Mouse (Mus musculus): ENCODE measurements at regions not wholly inside any gene's neighbourhood (a gene's known extent, or its start where the extent isn't known, plus 50 kb on each side); places are given as distances from the start of the nearest gene placed in this dataset.

- no peak for ATAC-seq (ENCODE audit: insufficient number of reproducible peaks, insufficient read depth, low FRiP score, low TSS enrichment, low read depth)
- Histone ChIP-seq H3K36me3 (no peaks in the 10 kb centered on the region), H3K9ac (no peak overlapping the region), H3K27me3 (no peaks in the 10 kb centered on the region), H3K4me3 (no peak overlapping the region), H3K4me1 (no peaks in the 10 kb centered on the region), H3K9me3 (no peaks in the 10 kb centered on the region), H3K4me2 (no peak overlapping the region), H3K27ac (no peak overlapping the region)
- 80% methylated on average over 15 of the region's 15 CpGs for WGBS
Observed at GRCm38 (mm10) chr4:140301661-140302060, 55.1 kb upstream of the Igsf21 start.

- Histone ChIP-seq H3K27ac (no peak overlapping the region), H3K4me3 (no peak overlapping the region), H3K36me3 (no peaks in the 10 kb centered on the region), H3K4me1 (no peaks in the 10 kb centered on the region), H3K27me3 (no peaks in the 10 kb centered on the region), H3K9me3 (no peaks in the 10 kb centered on the region), H3K4me2 (no peak overlapping the region), H3K9ac (no peak overlapping the region)
- no peak for ATAC-seq (ENCODE audit: insufficient number of reproducible peaks, insufficient read depth, low FRiP score, low TSS enrichment, low read depth)
- 79% methylated on average over 18 of the region's 18 CpGs for WGBS
Observed at GRCm38 (mm10) chr4:140297912-140298620, 51.5 kb upstream of the Igsf21 start.

Measured in embryonic facial prominence, embryonic 13.5 days (tissue).